Mouse (Mus musculus) midbrain, embryonic 15.5 days (tissue): ENCODE measurements around the gene Ptpa. TPM values are rescaled to one million over a fixed set of nuclear protein-coding genes. Genes with fewer than 3 reads are reported as not detected.
A peak's percentile ranks its signal among the peaks of the same experiment; 100 is the strongest.

Source experiments
- ATAC-seq: fragments of 200-750 bp; cut with Nextera tagmentation; replicated peaks from 2 replicates; pipeline ENCODE4 v1.8.0; 2017; ENCODE audit warnings: moderate TSS enrichment
- H3K27ac ChIP-seq: fragments of 300-500 bp; sonication (generic); 2 replicates; pipeline ENCODE4 v1.5.1; 2015; ENCODE audit warnings: mild to moderate bottlenecking, inconsistent platforms
- H3K27me3 ChIP-seq: fragments of 300-500 bp; sonication (generic); replicated peaks from 2 replicates; pipeline ENCODE4 v1.6.1; 2015; ENCODE audit warnings: inconsistent platforms
- H3K36me3 ChIP-seq: fragments of 300-500 bp; sonication (generic); replicated peaks from 2 replicates; pipeline ENCODE4 v1.6.1; 2015; ENCODE audit warnings: inconsistent platforms
- H3K4me1 ChIP-seq: fragments of 300-500 bp; sonication (generic); 2 replicates; pipeline ENCODE4 v1.6.1; 2015; ENCODE audit warnings: inconsistent platforms
- H3K4me2 ChIP-seq: fragments of 300-500 bp; sonication (generic); 2 replicates; pipeline ENCODE4 v1.6.1; 2015; ENCODE audit warnings: inconsistent platforms, mild to moderate bottlenecking, moderate library complexity
- H3K4me3 ChIP-seq: fragments of 300-500 bp; sonication (generic); 2 replicates; pipeline ENCODE4 v1.5.1; 2015; ENCODE audit warnings: mild to moderate bottlenecking, inconsistent platforms
- H3K9ac ChIP-seq: fragments of 300-500 bp; sonication (generic); 2 replicates; pipeline ENCODE4 v1.6.1; 2015; ENCODE audit warnings: mild to moderate bottlenecking, inconsistent platforms
- H3K9me3 ChIP-seq: fragments of 300-500 bp; sonication (generic); 2 replicates; pipeline ENCODE4 v1.6.1; 2016; ENCODE audit warnings: inconsistent platforms
- WGBS: fragments of 180-500 bp; shearing (Covaris S2); methylation state at CpG from one replicate; pipeline ENCODE4 v1.1.7; 2015; ENCODE audit warnings: mixed read lengths; 5-methylcytosine and 5-hydroxymethylcytosine counted together
- polyA plus RNA-seq: library from polyadenylated mRNA; unstranded; fragments of >200 nt; fragmentation: Nextera tagmentation; extraction: Ambion mirVana; gene quantifications from 2 replicates; pipeline ENCODE4 v1.2.1, GENCODE M21; 2015

Gene Ptpa
- polyA plus RNA-seq, 1 experiment from 2014 or later = 152 TPM

DNA sequence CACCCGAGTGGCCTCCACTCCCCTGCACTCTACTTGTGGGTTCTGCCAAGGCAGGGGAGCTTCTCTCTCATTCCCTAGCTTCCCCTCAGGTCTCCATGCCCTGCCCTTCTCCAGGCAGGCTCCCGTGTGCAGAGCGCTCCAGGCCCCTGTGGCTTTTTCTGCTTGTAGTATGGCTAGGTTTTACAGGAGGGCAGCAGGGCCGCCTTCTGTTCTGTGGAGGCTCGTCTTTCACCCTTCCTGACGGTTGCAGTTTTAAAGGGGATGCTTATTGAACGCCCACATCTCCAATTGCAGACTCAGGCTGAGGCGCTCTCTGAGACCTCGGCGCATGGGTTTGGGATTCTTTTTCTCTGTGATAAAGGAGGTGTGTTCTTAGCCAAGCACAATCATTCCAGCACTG lies 3.3 kb downstream of the Ptpa start:
- Histone ChIP-seq H3K9me3 (no peaks in the 10 kb centered on the region), H3K27ac (0 out of 2 replicates have a peak overlapping the region, but pooled peaks have one; percentile 0), H3K4me1 (peaks cover 38% of the 10 kb centered on the region), H3K27me3 (no peaks in the 10 kb centered on the region), H3K4me3 (no peak overlapping the region), H3K36me3 (no peaks in the 10 kb centered on the region), H3K4me2 (0 out of 2 replicates have a peak overlapping the region, but pooled peaks have one; percentile 3), H3K9ac (no peak overlapping the region)
- no peak for ATAC-seq
- WGBS = 41% methylated on average over 10 of the region's 10 CpGs

- Histone ChIP-seq H3K9me3 (no peaks in the 10 kb centered on the region), H3K27ac (no peak overlapping the region), H3K4me3 (no peak overlapping the region), H3K36me3 (peaks cover 2% of the 10 kb centered on the region; the same call in 1 of the 2 replicates), H3K4me2 (no peak overlapping the region), H3K4me1 (peaks cover 29% of the 10 kb centered on the region), H3K27me3 (no peaks in the 10 kb centered on the region), H3K9ac (no peak overlapping the region)
- ATAC-seq = no peak
- 76% methylated on average over 4 of the region's 4 CpGs for WGBS
These were observed 5.6 kb downstream of the Ptpa start for GRCm38 (mm10) chr2:30421432-30421831.

- no peaks in the 10 kb centered on the region for H3K27me3 ChIP-seq
- no peaks in the 10 kb centered on the region for H3K9me3 ChIP-seq
- no peak overlapping the region for H3K27ac ChIP-seq
- ATAC-seq = no peak
- no peak overlapping the region for H3K4me2 ChIP-seq
- H3K4me3 ChIP-seq = no peak overlapping the region
- peaks cover 66% of the 10 kb centered on the region for H3K36me3 ChIP-seq
- no peak overlapping the region for H3K9ac ChIP-seq
- H3K4me1 ChIP-seq = no peaks in the 10 kb centered on the region
These were observed 13.3 kb downstream of the Ptpa start for GRCm38 (mm10) chr2:30429156-30429555.

- no peaks in the 10 kb centered on the region for H3K9me3 ChIP-seq
- WGBS = 55% methylated on average over 5 of the region's 5 CpGs
- no peak overlapping the region for H3K9ac ChIP-seq
- H3K4me2 ChIP-seq = no peak overlapping the region
- peaks cover 50% of the 10 kb centered on the region for H3K36me3 ChIP-seq
- no peaks in the 10 kb centered on the region for H3K27me3 ChIP-seq
- no peak overlapping the region for H3K27ac ChIP-seq
- H3K4me1 ChIP-seq = peaks cover 3% of the 10 kb centered on the region
- ATAC-seq = peak; percentile 71
- no peak overlapping the region for H3K4me3 ChIP-seq
These were observed 19.7 kb downstream of the Ptpa start for GRCm38 (mm10) chr2:30435326-30436155.

GRCm38 (mm10) chr2:30436156-30436545 lies 20.3 kb downstream of the Ptpa start:
- H3K36me3 ChIP-seq = peaks cover 44% of the 10 kb centered on the region

GRCm38 (mm10) chr2:30436809-30437208 lies 21.0 kb downstream of the Ptpa start:
- 76% methylated on average over 4 of the region's 4 CpGs for WGBS
- ATAC-seq = no peak
- H3K36me3 ChIP-seq = peaks cover 37% of the 10 kb centered on the region
- H3K4me1 ChIP-seq = peaks cover 16% of the 10 kb centered on the region
- no peak overlapping the region for H3K27ac ChIP-seq
- H3K9me3 ChIP-seq = no peaks in the 10 kb centered on the region
- no peaks in the 10 kb centered on the region for H3K27me3 ChIP-seq
- no peak overlapping the region for H3K9ac ChIP-seq
- H3K4me3 ChIP-seq = no peak overlapping the region
- no peak overlapping the region for H3K4me2 ChIP-seq

More at GRCm38 (mm10) chr2:30436156-30436545, 20.3 kb downstream of the Ptpa start:
- Histone ChIP-seq H3K27me3 (no peaks in the 10 kb centered on the region), H3K27ac (no peak overlapping the region), H3K4me3 (no peak overlapping the region), H3K4me2 (no peak overlapping the region), H3K9ac (no peak overlapping the region), H3K4me1 (peaks cover 9% of the 10 kb centered on the region), H3K9me3 (no peaks in the 10 kb centered on the region)
- 84% methylated on average over 5 of the region's 5 CpGs for WGBS
- no peak for ATAC-seq

GRCm38 (mm10) chr2:30437791-30438190 lies 22.0 kb downstream of the Ptpa start:
- no peak overlapping the region for H3K4me2 ChIP-seq
- H3K4me3 ChIP-seq = no peak overlapping the region
- H3K27me3 ChIP-seq = no peaks in the 10 kb centered on the region
- no peaks in the 10 kb centered on the region for H3K9me3 ChIP-seq
- no peak overlapping the region for H3K27ac ChIP-seq
- 93% methylated on average over 4 of the region's 4 CpGs for WGBS
- H3K36me3 ChIP-seq = peaks cover 27% of the 10 kb centered on the region
- no peak for ATAC-seq
- peaks cover 25% of the 10 kb centered on the region for H3K4me1 ChIP-seq
- no peak overlapping the region for H3K9ac ChIP-seq

- no peak overlapping the region for H3K4me2 ChIP-seq
- peaks cover 34% of the 10 kb centered on the region for H3K4me1 ChIP-seq
- no peaks in the 10 kb centered on the region for H3K9me3 ChIP-seq
- H3K27me3 ChIP-seq = no peaks in the 10 kb centered on the region
- H3K4me3 ChIP-seq = no peak overlapping the region
- no peak for ATAC-seq
- H3K9ac ChIP-seq = no peak overlapping the region
- H3K36me3 ChIP-seq = peaks cover 14% of the 10 kb centered on the region
- WGBS = 92% methylated on average over 6 of the region's 6 CpGs
- H3K27ac ChIP-seq = peak overlapping the region; percentile 83; the same call in 1 of the 2 replicates
These were observed 23.8 kb downstream of the Ptpa start for GRCm38 (mm10) chr2:30439631-30440030.

GRCm38 (mm10) chr2:30440211-30440700 lies 24.4 kb downstream of the Ptpa start:
- no peak overlapping the region for H3K9ac ChIP-seq
- no peak for ATAC-seq
- H3K4me3 ChIP-seq = no peak overlapping the region
- H3K4me2 ChIP-seq = no peak overlapping the region
- 57% methylated on average over 3 of the region's 3 CpGs for WGBS
- peaks cover 14% of the 10 kb centered on the region for H3K36me3 ChIP-seq
- H3K27me3 ChIP-seq = no peaks in the 10 kb centered on the region
- H3K4me1 ChIP-seq = peaks cover 36% of the 10 kb centered on the region
- H3K27ac ChIP-seq = peak overlapping the region; percentile 83
- H3K9me3 ChIP-seq = no peaks in the 10 kb centered on the region

DNA sequence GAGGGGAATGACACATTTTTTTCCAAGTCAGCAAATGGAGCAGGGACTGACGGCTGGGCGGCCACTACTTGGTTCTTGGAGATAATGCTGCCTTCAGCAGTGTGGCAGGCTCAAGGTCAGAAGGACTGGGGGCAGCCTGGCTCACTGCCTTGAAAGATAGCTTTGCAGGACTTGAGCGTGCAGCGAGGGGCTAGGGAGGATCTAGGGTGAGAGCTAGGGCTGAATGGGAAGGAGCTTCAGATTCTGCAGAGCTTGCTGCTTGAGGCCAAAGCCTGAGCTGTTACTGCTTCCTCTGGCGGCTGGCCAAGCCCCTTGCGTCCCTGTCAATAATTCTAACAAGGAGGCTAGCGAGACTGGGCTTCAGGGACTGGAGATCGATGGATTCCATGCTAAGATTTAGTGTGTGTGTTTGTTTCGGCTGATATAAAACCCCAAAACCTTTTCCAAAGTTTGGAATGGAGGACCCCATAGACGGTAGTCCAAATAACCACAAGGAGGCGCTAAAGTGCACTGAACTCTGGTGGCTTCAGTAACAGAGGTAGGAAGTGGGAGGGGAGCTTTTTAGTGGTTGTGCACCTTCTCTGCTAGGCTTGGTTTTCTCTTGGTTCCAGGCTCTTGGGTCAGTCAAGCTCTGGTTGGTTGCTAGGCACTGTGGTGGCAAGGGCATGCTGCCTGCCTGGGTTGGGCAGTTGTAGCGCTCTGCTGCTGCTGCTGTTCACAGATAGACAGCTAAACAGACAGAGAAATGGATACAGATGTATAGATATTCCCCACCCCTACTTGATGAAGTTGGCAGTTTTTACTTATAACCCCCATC lies 25.1 kb downstream of the Ptpa start:
- 0 out of 2 replicates have a peak overlapping the region, but pooled peaks have one; percentile 12 for H3K9ac ChIP-seq
- WGBS = 16% methylated on average over 12 of the region's 12 CpGs
- H3K27me3 ChIP-seq = no peaks in the 10 kb centered on the region
- no peak overlapping the region for H3K4me3 ChIP-seq
- H3K4me2 ChIP-seq = peak overlapping the region; percentile 24; the same call in 1 of the 2 replicates
- no peaks in the 10 kb centered on the region for H3K9me3 ChIP-seq
- H3K36me3 ChIP-seq = peaks cover 14% of the 10 kb centered on the region
- peaks cover 37% of the 10 kb centered on the region for H3K4me1 ChIP-seq
- peak; percentile 58 for ATAC-seq
- H3K27ac ChIP-seq = peak overlapping the region; percentile 83

DNA sequence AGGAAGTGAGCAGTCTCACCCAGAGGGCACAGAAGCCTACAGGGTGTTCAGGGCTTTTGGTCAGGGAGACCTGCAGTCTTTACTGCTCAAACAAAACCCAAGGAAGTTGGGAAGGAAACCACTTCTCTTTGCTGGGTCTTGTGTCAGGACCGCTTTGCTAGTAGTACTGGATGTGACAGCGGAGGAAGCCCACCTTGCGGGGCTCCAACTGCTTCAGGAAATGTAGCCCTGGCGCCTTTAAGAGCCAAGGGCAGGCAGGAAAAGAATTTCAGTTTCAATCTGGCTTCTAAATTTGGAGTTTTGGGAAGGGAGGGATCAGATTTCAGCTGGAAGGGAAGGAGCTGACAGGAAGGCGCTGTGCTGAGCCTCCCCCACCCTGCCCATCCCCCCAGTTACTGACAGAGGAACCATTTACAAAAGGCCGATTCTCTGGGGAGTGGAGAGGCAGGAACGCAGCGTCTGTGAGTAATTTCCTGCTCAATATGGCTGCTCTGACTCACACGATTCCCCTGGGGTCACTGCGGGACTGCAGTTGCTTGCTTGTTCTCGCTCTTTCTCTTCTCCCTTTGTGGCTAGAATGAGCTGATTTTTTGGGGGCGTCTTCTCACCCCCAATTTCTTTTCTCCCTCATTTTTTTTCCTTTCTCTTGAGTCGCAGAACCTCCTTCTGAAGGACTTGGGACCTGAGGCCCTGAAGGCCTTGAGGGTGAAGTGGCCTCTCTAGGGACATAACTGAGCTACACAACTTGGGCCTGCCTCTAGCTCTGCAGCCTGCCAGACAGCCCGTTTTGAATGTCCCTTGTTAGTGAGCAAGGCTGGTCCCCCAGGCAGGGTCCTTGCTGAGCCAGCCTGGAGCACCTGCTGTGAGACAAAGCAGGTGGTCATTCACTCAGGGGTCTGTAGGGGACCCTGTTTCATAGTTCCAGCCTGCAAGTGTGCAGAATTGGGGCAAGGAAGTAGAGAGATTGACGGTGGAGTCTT lies 26.0 kb downstream of the Ptpa start:
- Histone ChIP-seq H3K27ac (peak overlapping the region; percentile 83), H3K9me3 (no peaks in the 10 kb centered on the region), H3K36me3 (peaks cover 14% of the 10 kb centered on the region), H3K27me3 (no peaks in the 10 kb centered on the region), H3K4me1 (peaks cover 37% of the 10 kb centered on the region), H3K4me3 (no peak overlapping the region), H3K9ac (peak overlapping the region; percentile 12; the same call in 1 of the 2 replicates), H3K4me2 (peak overlapping the region; percentile 24)
- WGBS = 3% methylated on average over 15 of the region's 15 CpGs
- peak; percentile 81 for ATAC-seq
